Mouse (Mus musculus) MEL (cell line): ENCODE data around the gene Cyth3.

Experiments
- CTCF ChIP-seq, 3 experiments: IDR thresholded peaks in 2 of 3; conservative IDR thresholded peaks in 1 of 3; 2 replicates each; pipeline ENCODE4 v1.5.1; 2011 to 2012; ENCODE audit warnings: low read length in 3 of 3, low read depth in 2 of 3, mild to moderate bottlenecking in 2 of 3, improper control_type of control experiment in 1 of 3, inconsistent platforms in 1 of 3, mixed read lengths in 1 of 3, moderate library complexity in 1 of 3; ENCODE audit not compliant: control insufficient read depth in 1 of 3, insufficient read depth in 1 of 3, poor library complexity in 1 of 3, severe bottlenecking in 1 of 3
- EP300 ChIP-seq, 2 experiments: IDR thresholded peaks; 2 replicates each; pipeline ENCODE4 v1.6.1; 2011; ENCODE audit warnings: improper control_type of control experiment in 2 of 2, low read length in 2 of 2, low read depth in 1 of 2, mild to moderate bottlenecking in 1 of 2
- GABPA ChIP-seq: IDR thresholded peaks from 2 replicates; pipeline ENCODE4 v1.6.1; 2012; ENCODE audit warnings: low read depth, mild to moderate bottlenecking, inconsistent platforms, low read length, improper control_type of control experiment, moderate library complexity
- HCFC1 ChIP-seq: IDR thresholded peaks from 2 replicates; pipeline ENCODE4 v1.6.1; 2012; ENCODE audit warnings: low read depth, mild to moderate bottlenecking, inconsistent platforms, low read length, improper control_type of control experiment, moderate library complexity
- MXI1 ChIP-seq: IDR thresholded peaks from 2 replicates; pipeline ENCODE4 v1.6.1; 2011; ENCODE audit warnings: mild to moderate bottlenecking, low read depth, low read length, improper control_type of control experiment
- POLR2A ChIP-seq, 2 experiments: IDR thresholded peaks; 2 replicates each; pipeline ENCODE4 v1.6.1; 2011 to 2012; ENCODE audit warnings: low read length in 2 of 2, mild to moderate bottlenecking in 2 of 2, control low read depth in 1 of 2, improper control_type of control experiment in 1 of 2, low read depth in 1 of 2, moderate library complexity in 1 of 2; ENCODE audit not compliant: control insufficient read depth in 1 of 2, insufficient read depth in 1 of 2, poor library complexity in 1 of 2
- POLR2AphosphoS2 ChIP-seq: IDR thresholded peaks from 2 replicates; pipeline ENCODE4 v1.6.1; 2011; ENCODE audit warnings: low read length, improper control_type of control experiment
- USF1 ChIP-seq: IDR thresholded peaks from 2 replicates; pipeline ENCODE4 v1.6.1; 2014; ENCODE audit warnings: low read depth, mild to moderate bottlenecking, inconsistent platforms, low read length, improper control_type of control experiment, moderate library complexity

- TF ChIP-seq EP300 (IDR thresholded peaks at IDR 0.05; ENCODE audit: low read depth in 1 of 2, low read length in 2 of 2) (no peak), POLR2AphosphoS2 (no peak), MXI1 (no peak), USF1 (no peak), HCFC1 (no peak), GABPA (no peak), CTCF (IDR thresholded peaks at IDR 0.05 in 2 of 3, conservative IDR thresholded peaks at IDR 0.05 in 1 of 3; ENCODE audit: control insufficient read depth in 1 of 3, insufficient read depth in 1 of 3, low read depth in 2 of 3, low read length in 3 of 3, poor library complexity in 1 of 3, severe bottlenecking in 1 of 3) (no peak), POLR2A (IDR thresholded peaks at IDR 0.05; ENCODE audit: control insufficient read depth in 1 of 2, insufficient read depth in 1 of 2, low read depth in 1 of 2, low read length in 2 of 2, poor library complexity in 1 of 2) (no peak)
Measured at GRCm38 (mm10) chr5:143665561-143665960, 43.3 kb downstream of the Cyth3 start.
